Mouse (Mus musculus) stomach, postnatal 0 days (tissue): ENCODE measurements around the gene S100a4. TPM values are rescaled to one million over a fixed set of nuclear protein-coding genes. Genes with fewer than 3 reads are reported as not detected.

ENCODE experiments used
- ATAC-seq: fragments of 200-750 bp; cut with Nextera tagmentation; 2 replicates; pipeline ENCODE4 v1.8.0; 2017; ENCODE audit not compliant: low FRiP score, low TSS enrichment
- DNase-seq: peaks from one replicate; pipeline ENCODE4 v3.0.0-alpha.2; 2016; ENCODE audit warnings: low spot score
- H3K27ac ChIP-seq: fragments of 300-500 bp; sonication (generic); replicated peaks from 2 replicates; pipeline ENCODE4 v1.5.1; 2014; ENCODE audit warnings: mild to moderate bottlenecking, control low read depth
- H3K27me3 ChIP-seq: fragments of 300-500 bp; sonication (generic); 2 replicates; pipeline ENCODE4 v1.6.1; 2014; ENCODE audit warnings: low read length; ENCODE audit not compliant: control insufficient read depth, insufficient read depth
- H3K36me3 ChIP-seq: fragments of 300-500 bp; sonication (generic); 2 replicates; pipeline ENCODE4 v1.6.1; 2014; ENCODE audit warnings: low read length, mixed read lengths; ENCODE audit not compliant: control insufficient read depth, insufficient read depth
- H3K4me1 ChIP-seq: fragments of 300-500 bp; sonication (generic); replicated peaks from 2 replicates; pipeline ENCODE4 v1.6.1; 2014; ENCODE audit warnings: antibody characterized with exemption; ENCODE audit not compliant: control insufficient read depth, insufficient read depth
- H3K4me2 ChIP-seq: fragments of 300-500 bp; sonication (generic); replicated peaks from 2 replicates; pipeline ENCODE4 v1.6.1; 2014; ENCODE audit warnings: low read depth, mild to moderate bottlenecking, control low read depth, moderate library complexity
- H3K4me3 ChIP-seq: fragments of 300-500 bp; sonication (generic); 2 replicates; pipeline ENCODE4 v1.5.1; 2014; ENCODE audit warnings: low read depth, low read length, control low read depth
- H3K9ac ChIP-seq: fragments of 300-500 bp; sonication (generic); 2 replicates; pipeline ENCODE4 v1.6.1; 2014; ENCODE audit warnings: mild to moderate bottlenecking, low read length, control low read depth, mixed read lengths
- H3K9me3 ChIP-seq: fragments of 300-500 bp; sonication (generic); 2 replicates; pipeline ENCODE4 v1.6.1; 2016; ENCODE audit warnings: low read length; ENCODE audit not compliant: control insufficient read depth
- CTCF ChIP-seq: IDR thresholded peaks from 2 replicates; pipeline ENCODE4 v1.5.1; 2016; ENCODE audit warnings: antibody characterized with exemption, low read depth, mild to moderate bottlenecking, moderate library complexity
- EP300 ChIP-seq: optimal IDR thresholded peaks from 2 replicates; pipeline ENCODE3; 2016; ENCODE audit warnings: antibody characterized with exemption
- WGBS: fragments of 180-500 bp; shearing (Covaris S2); extraction: QIAGEN DNeasy Blood & Tissue Kit; methylation state at CpG from one replicate; pipeline ENCODE4 v1.1.7; 2014; 5-methylcytosine and 5-hydroxymethylcytosine counted together
- polyA plus RNA-seq: library from polyadenylated mRNA; unstranded; fragments of >200 nt; fragmentation: Nextera tagmentation; extraction: Ambion mirVana; gene quantifications from 2 replicates; pipeline ENCODE4 v1.2.1, GENCODE M21; 2015

The S100a4 gene
- polyA plus RNA-seq, 1 experiment from 2014 or later = 17.4 TPM

DNA sequence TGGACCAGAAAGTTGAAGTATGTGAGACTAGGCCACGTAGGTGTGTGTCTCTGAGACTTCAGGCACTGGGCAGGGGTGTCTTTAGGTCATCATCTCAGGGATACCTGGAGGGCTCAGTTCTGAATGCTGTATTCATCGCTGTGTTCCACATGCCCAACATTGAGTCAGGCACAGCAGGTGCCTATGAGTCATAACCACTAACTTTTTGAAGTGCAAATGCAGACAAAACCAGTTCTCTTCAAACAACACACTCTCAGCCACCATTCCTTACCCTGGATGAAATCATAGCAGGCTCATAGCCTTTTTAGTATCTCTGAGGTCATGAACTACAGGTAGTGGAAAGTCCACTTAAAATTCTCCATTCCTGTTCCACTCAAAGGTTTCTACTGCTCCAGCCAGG is 25.7 kb downstream of the S100a4 start:
- no peak overlapping the region for H3K4me3 ChIP-seq
- DNase-seq (peak; percentile 14), ATAC-seq (peak; percentile 46)
- no peak overlapping the region for H3K9ac ChIP-seq
- 59% methylated on average over 2 of the region's 2 CpGs for WGBS
- TF ChIP-seq CTCF (no peak), EP300 (no peak)
- no peaks in the 10 kb centered on the region for H3K36me3 ChIP-seq
- H3K4me1 ChIP-seq = no peaks in the 10 kb centered on the region
- H3K27me3 ChIP-seq = no peaks in the 10 kb centered on the region
- H3K9me3 ChIP-seq = no peaks in the 10 kb centered on the region
- no peak overlapping the region for H3K27ac ChIP-seq
- H3K4me2 ChIP-seq = no peak overlapping the region

GRCm38 (mm10) chr3:90631984-90632383 is 28.4 kb downstream of the S100a4 start:
- ATAC-seq = no peak

DNA sequence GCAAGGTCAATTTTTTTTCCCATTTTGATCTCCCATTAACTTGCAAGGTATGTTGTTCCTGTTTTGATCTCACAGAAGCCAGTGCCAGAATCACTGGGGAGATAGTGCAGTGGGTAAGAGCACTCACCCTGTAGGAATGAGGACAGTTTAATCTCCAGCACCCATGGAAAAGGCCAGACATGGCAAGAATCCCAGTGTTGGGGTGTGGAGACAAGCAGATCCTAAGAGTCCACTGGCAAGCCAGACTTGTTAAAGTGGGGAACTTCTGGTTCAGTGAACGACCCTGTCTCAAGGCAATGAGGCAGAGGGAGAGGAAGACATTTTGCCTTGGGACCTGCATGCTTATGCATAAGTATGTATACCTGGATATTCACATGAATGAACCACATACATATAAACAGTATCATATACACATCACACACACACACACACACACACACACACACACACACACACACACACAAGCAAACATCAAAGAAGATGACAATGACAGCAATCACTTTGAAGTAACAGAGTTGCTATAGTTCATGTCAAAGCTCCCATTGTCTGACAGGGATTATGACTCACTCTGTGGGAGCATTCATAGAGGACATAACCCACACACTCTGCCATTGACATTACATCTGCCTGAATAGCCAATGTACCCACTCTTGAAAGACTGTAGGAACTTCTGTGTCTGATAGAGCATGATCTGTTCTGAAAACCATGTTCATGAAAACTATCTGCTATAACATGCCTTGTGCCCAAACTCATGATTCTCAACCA is 35.1 kb downstream of the S100a4 start:
- Histone ChIP-seq H3K4me3 (no peak overlapping the region), H3K27me3 (no peaks in the 10 kb centered on the region), H3K9ac (no peak overlapping the region), H3K4me2 (no peak overlapping the region), H3K27ac (no peak overlapping the region), H3K36me3 (no peaks in the 10 kb centered on the region), H3K9me3 (no peaks in the 10 kb centered on the region), H3K4me1 (no peaks in the 10 kb centered on the region)
- ATAC-seq (no peak), DNase-seq (peak; percentile 10)
- TF ChIP-seq EP300 (no peak), CTCF (no peak)
- WGBS = 48% methylated on average over 1 of the region's 1 CpGs

More at GRCm38 (mm10) chr3:90631984-90632383, 28.4 kb downstream of the S100a4 start:
- Histone ChIP-seq H3K27ac (no peak overlapping the region), H3K9me3 (no peaks in the 10 kb centered on the region), H3K4me3 (no peak overlapping the region), H3K4me1 (no peaks in the 10 kb centered on the region), H3K36me3 (no peaks in the 10 kb centered on the region), H3K9ac (no peak overlapping the region), H3K27me3 (no peaks in the 10 kb centered on the region), H3K4me2 (no peak overlapping the region)
- 58% methylated on average over 2 of the region's 2 CpGs for WGBS
- TF ChIP-seq CTCF = no peak
- TF ChIP-seq EP300 = no peak
- DNase-seq = peak; percentile 4

DNA sequence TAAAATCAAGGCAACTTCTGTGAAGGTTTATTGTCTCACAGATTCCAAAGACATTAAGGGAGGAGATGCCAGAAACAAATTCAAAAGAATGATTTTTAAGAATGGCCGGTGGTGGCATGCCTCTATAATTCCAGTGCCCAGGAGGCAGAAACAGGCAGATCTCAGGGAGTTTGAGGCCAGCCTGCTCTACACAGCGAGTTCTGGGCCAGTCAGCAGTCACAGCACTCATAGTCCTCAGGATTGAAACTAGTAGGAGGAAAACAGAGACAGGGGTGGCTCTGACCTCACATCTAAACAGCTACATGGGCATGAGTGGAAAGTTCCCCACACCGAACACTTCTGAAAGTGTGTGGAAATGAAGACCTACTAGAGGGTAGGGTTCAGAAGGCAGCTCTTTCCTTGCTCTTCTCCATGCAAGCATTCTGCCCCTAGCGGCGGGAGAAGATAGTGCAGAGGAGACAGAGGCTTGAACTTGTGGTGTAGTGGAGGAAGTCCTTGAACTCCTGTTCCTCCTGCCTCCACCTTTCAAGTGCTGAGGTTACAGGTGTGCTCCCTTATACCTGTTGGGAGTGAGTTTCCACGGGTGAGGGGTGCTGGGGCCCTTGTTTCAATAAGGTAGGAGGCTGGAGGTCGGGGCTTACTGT is 36.1 kb downstream of the S100a4 start:
- peak; percentile 35 for DNase-seq
- TF ChIP-seq CTCF (peak; percentile 72), EP300 (no peak)
- no peak overlapping the region for H3K4me2 ChIP-seq
- 56% methylated on average over 7 of the region's 7 CpGs for WGBS
- H3K27me3 ChIP-seq = no peaks in the 10 kb centered on the region
- no peak for ATAC-seq
- H3K4me1 ChIP-seq = no peaks in the 10 kb centered on the region
- H3K9me3 ChIP-seq = no peaks in the 10 kb centered on the region
- H3K4me3 ChIP-seq = no peak overlapping the region
- no peaks in the 10 kb centered on the region for H3K36me3 ChIP-seq
- no peak overlapping the region for H3K9ac ChIP-seq
- H3K27ac ChIP-seq = no peak overlapping the region

DNA sequence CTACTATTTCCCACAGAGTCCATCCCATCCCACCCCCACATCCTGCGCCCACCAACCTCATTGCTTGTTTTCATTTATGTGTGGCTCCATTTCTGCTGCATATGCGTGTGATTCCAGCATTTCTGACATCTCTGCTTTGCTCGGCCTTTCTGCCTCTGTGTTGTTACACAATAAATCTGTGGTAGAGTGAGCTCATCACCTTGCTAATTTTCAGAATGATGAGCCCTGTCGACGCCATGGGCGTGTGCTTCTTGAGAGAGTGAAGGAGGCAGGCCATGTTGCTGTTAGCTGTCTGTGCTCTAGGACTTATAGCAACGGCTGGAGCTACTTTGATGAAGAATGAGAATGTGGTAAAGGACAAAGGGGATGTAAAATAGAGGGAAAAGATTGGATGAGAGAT is 37.4 kb downstream of the S100a4 start:
- Histone ChIP-seq H3K27ac (no peak overlapping the region), H3K27me3 (no peaks in the 10 kb centered on the region), H3K36me3 (no peaks in the 10 kb centered on the region), H3K9ac (no peak overlapping the region), H3K4me2 (no peak overlapping the region), H3K4me3 (no peak overlapping the region), H3K9me3 (no peaks in the 10 kb centered on the region), H3K4me1 (no peaks in the 10 kb centered on the region)
- ATAC-seq = no peak
- peak; percentile 4 for DNase-seq
- WGBS = 78% methylated on average over 7 of the region's 7 CpGs
- TF ChIP-seq CTCF (no peak), EP300 (no peak)

GRCm38 (mm10) chr3:90644220-90644619 is 40.6 kb downstream of the S100a4 start:
- Histone ChIP-seq H3K4me2 (no peak overlapping the region), H3K9ac (no peak overlapping the region), H3K27me3 (no peaks in the 10 kb centered on the region), H3K9me3 (no peaks in the 10 kb centered on the region), H3K36me3 (no peaks in the 10 kb centered on the region), H3K4me1 (no peaks in the 10 kb centered on the region), H3K4me3 (no peak overlapping the region), H3K27ac (no peak overlapping the region)
- WGBS = 51% methylated on average over 3 of the region's 3 CpGs
- DNase-seq (peak; percentile 48), ATAC-seq (no peak)
- TF ChIP-seq CTCF = peak; percentile 75
- no peak for TF ChIP-seq EP300
